Mouse (Mus musculus): ENCODE measurements around the gene Actn1.

DNA sequence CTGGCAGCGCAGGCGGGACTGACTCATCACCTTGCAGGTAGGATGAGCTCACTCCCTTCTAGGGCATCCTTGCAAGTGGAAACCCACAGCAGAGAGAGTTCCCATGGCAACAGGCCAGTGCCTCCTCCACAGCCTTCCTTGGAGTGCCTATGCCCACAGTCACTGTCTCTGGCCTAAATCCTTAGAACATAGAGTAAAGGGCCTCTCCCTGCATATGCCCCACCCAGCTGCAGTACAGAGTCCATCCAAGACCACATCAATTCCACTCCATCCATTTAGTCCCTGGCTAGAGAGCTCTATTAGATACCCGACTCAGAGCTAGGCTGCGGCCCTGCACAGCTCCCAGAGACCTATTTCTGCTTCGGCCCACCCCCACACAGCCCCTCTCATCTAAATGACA is 20.7 kb downstream of the Actn1 start:
- TF ChIP-seq CTCF (IDR thresholded peaks at IDR 0.05; ENCODE audit: borderline replicate concordance, insufficient read depth, low read length) (no peak), POLR2A (IDR thresholded peaks at IDR 0.05; ENCODE audit: low read depth, low read length) (no peak)
